Mouse (Mus musculus): Measurements from ENCODE around the gene Klhl40. TPM values are rescaled to one million over a fixed set of nuclear protein-coding genes. Genes with fewer than 3 reads are reported as not detected.

Klhl40 gene
- total and polyA plus RNA-seq, 3 experiments, result not detected

DNA sequence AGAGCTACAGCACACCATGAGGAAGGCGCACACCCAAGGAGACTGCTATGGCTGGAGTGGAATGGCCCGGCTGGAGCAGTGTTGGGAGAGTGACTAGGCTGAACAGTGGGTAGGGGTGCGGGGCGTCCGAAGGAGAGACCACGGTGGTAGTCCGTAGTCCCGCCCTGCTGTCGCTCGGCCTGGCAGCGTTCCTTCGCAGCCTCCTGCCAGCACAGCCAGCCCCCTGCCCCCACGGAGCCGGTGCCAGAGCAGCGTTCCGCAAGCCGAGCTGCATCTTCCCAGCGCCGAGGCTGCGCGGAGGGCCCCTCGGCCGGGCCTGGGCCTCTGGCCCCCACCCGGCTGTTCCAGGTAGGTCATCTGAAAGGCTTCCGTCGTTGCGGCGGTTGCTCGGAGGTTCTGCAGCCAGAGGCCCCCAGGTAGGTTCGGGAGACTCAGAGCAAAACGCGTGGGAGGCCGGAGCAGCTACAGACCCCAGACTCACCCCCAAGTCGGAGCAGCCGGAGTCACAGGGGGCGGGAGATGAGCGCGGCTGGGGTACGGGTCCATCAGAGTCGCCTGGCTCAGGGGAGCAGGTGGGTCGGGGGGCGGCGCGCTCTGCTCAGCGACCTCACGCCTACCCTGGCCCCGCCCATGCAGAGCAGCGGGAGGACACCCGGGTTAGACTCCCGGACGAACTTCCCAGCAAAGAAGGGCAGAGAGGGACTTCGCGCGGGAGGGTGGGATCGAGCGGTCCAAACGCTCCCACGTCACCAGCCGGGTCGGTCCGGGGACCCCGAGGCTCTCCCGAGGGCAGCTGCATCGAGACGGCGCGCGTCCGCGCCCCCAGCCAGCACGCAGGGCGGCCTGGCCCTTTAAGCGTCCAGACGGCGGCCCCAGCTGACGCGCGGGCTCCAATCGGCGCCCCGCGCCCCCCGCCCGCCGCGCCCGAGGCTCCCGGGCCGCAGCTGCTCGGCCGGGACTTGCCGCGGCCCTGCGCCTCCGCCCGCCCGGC lies 18.0 kb upstream of the Klhl40 start, which contains the start of gene Zfp651:
Zfp651 (plus strand) TSS at position 240 of the 991 bp plus-strand sequence.
- H3K27me3 ChIP-seq (replicated peaks), result no peaks in the 10 kb centered on the region
- H3K36me3 ChIP-seq (replicated peaks in 1 of 2; ENCODE audit: control insufficient read depth in 1 of 2, insufficient read depth in 1 of 2, low read length in 1 of 2), result peaks cover 45 to 69% of the 10 kb centered on the region in 2 experiments
- TF ChIP-seq HCFC1 (IDR thresholded peaks at IDR 0.05; ENCODE audit: low read depth, low read length), result no peak
- TF ChIP-seq NRF1 (IDR thresholded peaks at IDR 0.05; ENCODE audit: low read depth, low read length), result no peak
- no peak for TF ChIP-seq IRF4 (IDR thresholded peaks at IDR 0.05; ENCODE audit: low read depth, low read length)
- no peak for TF ChIP-seq JUN (IDR thresholded peaks at IDR 0.05; ENCODE audit: insufficient read depth, low read depth, low read length)
- no peak for TF ChIP-seq USF1 (IDR thresholded peaks at IDR 0.05; ENCODE audit: low read depth, low read length)
- TF ChIP-seq MAX (IDR thresholded peaks at IDR 0.05; ENCODE audit: low read length), result no peak
- no peak for TF ChIP-seq GABPA (IDR thresholded peaks at IDR 0.05; ENCODE audit: insufficient replicate concordance, low read depth, low read length)
- H3K79me2 ChIP-seq (replicated peaks; ENCODE audit: control insufficient read depth, extremely low read depth, insufficient read depth, poor library complexity, severe bottlenecking), result no peaks in the 10 kb centered on the region
- H3K4me1 ChIP-seq (ENCODE audit: control insufficient read depth in 1 of 2, insufficient read depth in 2 of 2), result peaks cover under 1 to 7% of the 10 kb centered on the region in 2 experiments; a peak in 2 of 4 replicates
- H3K4me2 ChIP-seq (ENCODE audit: insufficient read depth, low read depth, poor library complexity, severe bottlenecking), result no peak within 1 kb of the TSS
- in situ Hi-C loops (cut with MboI; ENCODE audit: low pct_ligation_motif_present, low pct_unique_long_range_greater_than_20kb, low sequenced_read_pairs) (no loop called here), dilution Hi-C loops (cut with MboI; ENCODE audit: extremely low pct_ligation_motif_present, extremely low pct_unique_long_range_greater_than_20kb, low sequenced_read_pairs) (no loop called here)
- H3K9me3 ChIP-seq (replicated peaks; ENCODE audit: low read length), result peaks cover 27% of the 10 kb centered on the region
- no peak within 1 kb of the TSS for H3K9ac ChIP-seq (ENCODE audit: insufficient read depth, low read depth)
- H3K27ac ChIP-seq (ENCODE audit: insufficient read depth, low read depth), result no peak within 1 kb of the TSS
- no peak within 1 kb of the TSS for H3K4me3 ChIP-seq (replicated peaks in 1 of 3; ENCODE audit: low read depth in 2 of 3, low read length in 2 of 3, poor library complexity in 1 of 3)
- DNase-seq (ENCODE audit: extremely low read depth), result no peak

DNA sequence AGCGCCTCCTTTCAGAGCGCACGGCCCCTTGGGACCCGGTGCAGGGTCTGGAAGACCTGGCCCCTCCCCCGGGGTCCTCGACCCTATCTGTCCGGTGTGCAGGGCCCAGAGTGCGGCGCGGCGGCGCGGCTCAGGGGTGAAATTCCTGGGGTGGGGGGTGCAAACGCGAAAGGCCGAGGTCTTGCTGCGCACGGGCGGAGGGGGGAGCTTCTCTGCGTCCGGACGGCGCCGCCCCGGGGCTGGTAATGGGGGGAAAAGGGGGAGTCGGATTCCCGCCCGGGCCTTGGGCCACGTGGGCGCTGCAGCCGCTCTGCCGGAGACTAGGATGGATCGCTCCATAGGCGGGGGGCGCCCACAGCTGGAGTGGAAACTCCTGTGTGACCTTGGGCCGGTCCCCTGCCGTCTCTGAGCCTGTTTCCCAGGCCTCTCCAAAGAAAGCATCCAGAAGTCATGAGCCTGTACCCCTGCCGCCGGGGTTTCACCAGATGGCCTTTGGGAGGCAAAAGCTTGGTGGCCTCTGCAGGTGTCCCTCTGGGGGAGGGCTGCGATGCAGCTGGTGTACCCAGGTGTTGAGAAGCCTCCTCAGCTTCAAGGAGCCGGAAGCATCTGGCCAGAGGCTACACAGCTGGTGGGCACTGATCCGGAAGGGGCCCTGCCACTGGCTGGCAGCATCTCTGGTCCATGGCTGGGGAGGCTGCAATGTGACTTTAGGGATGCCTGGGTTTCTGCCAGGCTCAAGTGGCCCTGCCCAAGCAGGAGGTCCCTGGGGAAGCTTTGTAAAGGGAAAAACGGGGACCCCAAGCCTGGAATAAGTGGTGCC lies 16.9 kb upstream of the Klhl40 start:
- no peak for DNase-seq (ENCODE audit: extremely low read depth)
- Histone ChIP-seq H3K9ac (ENCODE audit: insufficient read depth, low read depth) (no peak overlapping the region), H3K79me2 (replicated peaks; ENCODE audit: control insufficient read depth, extremely low read depth, insufficient read depth, poor library complexity, severe bottlenecking) (no peaks in the 10 kb centered on the region), H3K4me3 (replicated peaks in 1 of 3; ENCODE audit: low read depth in 2 of 3, low read length in 2 of 3, poor library complexity in 1 of 3) (no peak overlapping the region), H3K4me1 (ENCODE audit: control insufficient read depth in 1 of 2, insufficient read depth in 2 of 2) (peaks cover 2 to 10% of the 10 kb centered on the region in 2 experiments; a peak in 2 of 4 replicates), H3K9me3 (replicated peaks; ENCODE audit: low read length) (peaks cover 27% of the 10 kb centered on the region), H3K27ac (ENCODE audit: insufficient read depth, low read depth) (no peak overlapping the region), H3K27me3 (replicated peaks) (no peaks in the 10 kb centered on the region), H3K36me3 (replicated peaks in 1 of 2; ENCODE audit: control insufficient read depth in 1 of 2, insufficient read depth in 1 of 2, low read length in 1 of 2) (peaks cover 36 to 66% of the 10 kb centered on the region in 2 experiments), H3K4me2 (ENCODE audit: insufficient read depth, low read depth, poor library complexity, severe bottlenecking) (no peak overlapping the region)
- TF ChIP-seq E2F4 (IDR thresholded peaks at IDR 0.05; ENCODE audit: insufficient replicate concordance, low read depth, low read length), result no peak
- peak; percentile 80 for TF ChIP-seq TCF12 (IDR thresholded peaks at IDR 0.05; ENCODE audit: low read depth, low read length)
- dilution Hi-C loops (cut with MboI; ENCODE audit: extremely low pct_ligation_motif_present, extremely low pct_unique_long_range_greater_than_20kb, low sequenced_read_pairs) (no loop called here), in situ Hi-C loops (cut with MboI; ENCODE audit: low pct_ligation_motif_present, low pct_unique_long_range_greater_than_20kb, low sequenced_read_pairs) (no loop called here)
